Mouse (Mus musculus): ENCODE measurements around the gene Agap1. TPM values are rescaled to one million over a fixed set of nuclear protein-coding genes. Genes with fewer than 3 reads are reported as not detected.

The Agap1 gene
- polyA plus RNA-seq, 1 experiment = 12.1 TPM

DNA sequence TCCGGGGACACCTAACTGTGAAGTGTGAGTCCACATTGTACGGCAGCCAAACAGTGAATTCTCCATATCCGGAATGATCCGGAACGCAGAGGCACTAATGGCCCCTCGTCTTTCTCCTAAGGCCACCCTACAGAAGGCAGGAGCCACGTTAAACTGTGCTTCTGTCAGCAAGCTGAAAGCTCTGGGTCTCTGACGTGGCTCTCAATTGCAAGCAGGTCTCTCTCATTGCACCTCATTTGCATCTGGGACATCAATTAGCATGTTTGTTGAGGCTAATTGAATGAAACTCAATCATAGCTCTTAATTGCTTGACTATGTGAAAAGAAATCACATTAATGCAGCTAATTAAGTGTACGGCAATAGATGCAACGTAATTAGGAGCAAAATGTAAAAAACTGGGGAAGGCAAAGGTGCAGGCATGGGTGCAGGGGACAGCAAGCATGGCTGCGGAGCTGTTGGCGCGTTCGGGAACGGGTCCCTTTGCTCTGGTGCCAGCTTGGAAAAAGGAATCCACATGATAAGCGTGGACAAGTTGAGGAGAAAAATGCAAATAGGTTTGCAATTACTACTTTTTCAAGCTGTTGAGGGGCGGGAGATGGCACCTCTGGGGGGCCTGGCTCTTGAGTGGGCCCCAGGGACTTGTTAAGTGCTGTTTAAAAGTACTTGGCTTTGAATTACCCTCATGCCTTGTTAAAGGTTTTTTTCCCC is 284.6 kb downstream of the Agap1 start:
- 91% methylated on average over 17 of the region's 17 CpGs for WGBS
- H3K4me1 ChIP-seq (ENCODE audit: control insufficient read depth, insufficient read depth, low read length) = peaks cover 2% of the 10 kb centered on the region; the same call in 1 of the 2 replicates
- no peak overlapping the region for H3K27ac ChIP-seq (ENCODE audit: control insufficient read depth, insufficient read depth, low read depth, low read length, poor library complexity)
- no peak overlapping the region for H3K4me3 ChIP-seq (replicated peaks; ENCODE audit: control insufficient read depth, low read depth, low read length)
- no peak for TF ChIP-seq POLR2A (IDR thresholded peaks at IDR 0.05; ENCODE audit: borderline replicate concordance, control insufficient read depth, low read depth, low read length)
- no peak for TF ChIP-seq CTCF (IDR thresholded peaks at IDR 0.05; ENCODE audit: control insufficient read depth, insufficient read depth, low read length)

DNA sequence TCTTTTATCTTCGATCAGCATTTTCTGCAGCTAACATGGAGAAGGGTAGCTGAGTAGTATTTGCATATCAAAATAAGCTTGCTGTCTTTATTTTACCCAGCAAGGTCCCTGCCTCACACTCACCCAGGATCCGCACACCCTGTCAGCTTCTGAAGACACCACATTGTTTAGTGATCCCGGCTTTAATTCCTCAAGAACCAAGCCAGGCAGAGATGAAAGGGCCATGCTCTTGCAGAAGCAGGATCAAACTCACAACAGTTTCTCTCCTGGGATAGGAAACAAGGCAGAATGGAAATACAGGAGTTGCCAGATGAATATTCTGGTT is 285.1 kb downstream of the Agap1 start:
- Histone ChIP-seq H3K4me3 (replicated peaks; ENCODE audit: control insufficient read depth, low read depth, low read length) (no peak overlapping the region), H3K4me1 (ENCODE audit: control insufficient read depth, insufficient read depth, low read length) (peaks cover 2% of the 10 kb centered on the region; the same call in 1 of the 2 replicates), H3K27ac (ENCODE audit: control insufficient read depth, insufficient read depth, low read depth, low read length, poor library complexity) (no peak overlapping the region)
- TF ChIP-seq CTCF (IDR thresholded peaks at IDR 0.05; ENCODE audit: control insufficient read depth, insufficient read depth, low read length) (no peak), POLR2A (IDR thresholded peaks at IDR 0.05; ENCODE audit: borderline replicate concordance, control insufficient read depth, low read depth, low read length) (no peak)
- WGBS = 84% methylated on average over 3 of the region's 3 CpGs

DNA sequence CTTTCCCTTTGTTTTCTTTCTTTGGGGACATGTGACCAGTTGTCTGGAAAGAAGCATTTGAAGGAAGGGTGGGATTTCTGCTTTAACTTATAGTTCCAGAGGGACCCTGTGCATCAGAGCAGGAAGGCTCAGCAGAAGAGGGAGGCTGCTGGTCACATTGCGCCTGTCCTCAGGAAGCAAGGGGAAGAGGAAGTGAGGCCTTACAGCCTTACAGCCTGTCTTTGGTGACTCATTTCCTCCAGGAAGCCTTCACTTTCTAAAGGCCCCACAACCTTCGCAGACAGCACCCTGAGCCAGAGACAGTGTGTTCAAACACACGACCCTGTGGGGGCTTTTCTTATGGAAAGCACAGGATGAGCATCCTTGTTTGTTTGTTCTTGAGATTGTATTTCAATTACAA is 287.8 kb downstream of the Agap1 start:
- 21% methylated on average over 3 of the region's 3 CpGs for WGBS
- TF ChIP-seq CTCF (IDR thresholded peaks at IDR 0.05; ENCODE audit: control insufficient read depth, insufficient read depth, low read length) (no peak), POLR2A (IDR thresholded peaks at IDR 0.05; ENCODE audit: borderline replicate concordance, control insufficient read depth, low read depth, low read length) (no peak)
- Histone ChIP-seq H3K27ac (ENCODE audit: control insufficient read depth, insufficient read depth, low read depth, low read length, poor library complexity) (no peak overlapping the region), H3K4me3 (replicated peaks; ENCODE audit: control insufficient read depth, low read depth, low read length) (no peak overlapping the region), H3K4me1 (ENCODE audit: control insufficient read depth, insufficient read depth, low read length) (peaks cover 4% of the 10 kb centered on the region; the same call in 1 of the 2 replicates)

DNA sequence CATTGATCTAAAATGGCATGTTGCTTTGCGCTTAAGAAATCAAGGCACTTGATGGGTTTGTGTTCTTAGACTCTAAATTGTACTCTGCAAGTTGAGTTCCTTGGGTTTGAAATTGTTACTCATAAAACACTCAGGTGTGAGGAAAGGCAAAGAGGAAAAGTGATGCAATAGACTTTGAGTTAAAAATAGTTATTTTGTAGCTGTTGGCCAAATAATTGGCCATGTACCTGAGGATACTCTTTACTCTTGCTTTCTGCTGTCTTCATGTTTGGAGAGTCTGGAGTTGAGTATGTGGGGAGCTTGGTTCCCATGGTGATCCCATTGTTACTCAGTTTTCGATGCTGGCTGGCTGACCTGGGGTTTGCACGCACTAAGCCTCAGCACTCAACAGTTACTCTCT is 291.6 kb downstream of the Agap1 start:
- Histone ChIP-seq H3K4me1 (ENCODE audit: control insufficient read depth, insufficient read depth, low read length) (peaks cover 4% of the 10 kb centered on the region; the same call in 1 of the 2 replicates), H3K4me3 (replicated peaks; ENCODE audit: control insufficient read depth, low read depth, low read length) (no peak overlapping the region), H3K27ac (ENCODE audit: control insufficient read depth, insufficient read depth, low read depth, low read length, poor library complexity) (no peak overlapping the region)
- TF ChIP-seq POLR2A (IDR thresholded peaks at IDR 0.05; ENCODE audit: borderline replicate concordance, control insufficient read depth, low read depth, low read length) (no peak), CTCF (IDR thresholded peaks at IDR 0.05; ENCODE audit: control insufficient read depth, insufficient read depth, low read length) (no peak)
- WGBS = 94% methylated on average over 3 of the region's 3 CpGs

DNA sequence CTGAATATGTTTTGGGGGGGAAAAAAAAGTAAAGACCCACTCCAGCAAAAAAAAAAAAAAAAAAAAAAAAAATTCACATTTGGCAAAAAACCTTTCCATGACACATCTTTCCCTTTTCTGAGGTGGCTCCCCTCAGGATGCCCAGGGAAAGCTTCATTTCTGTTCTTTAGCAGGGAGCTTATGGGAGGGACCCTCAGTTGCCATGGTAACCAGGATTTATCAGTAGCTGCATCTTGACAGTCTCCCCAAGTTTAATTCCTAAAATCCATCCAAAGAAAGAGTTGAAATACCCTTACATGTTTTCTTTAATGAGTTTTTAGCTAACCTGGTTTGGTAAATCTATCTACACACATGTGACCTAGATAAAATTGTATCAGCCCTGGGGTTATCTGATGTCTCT is 295.1 kb downstream of the Agap1 start:
- Histone ChIP-seq H3K27ac (ENCODE audit: control insufficient read depth, insufficient read depth, low read depth, low read length, poor library complexity) (no peak overlapping the region), H3K4me1 (ENCODE audit: control insufficient read depth, insufficient read depth, low read length) (peaks cover 2% of the 10 kb centered on the region; the same call in 1 of the 2 replicates), H3K4me3 (replicated peaks; ENCODE audit: control insufficient read depth, low read depth, low read length) (no peak overlapping the region)
- TF ChIP-seq CTCF (IDR thresholded peaks at IDR 0.05; ENCODE audit: control insufficient read depth, insufficient read depth, low read length) (no peak), POLR2A (IDR thresholded peaks at IDR 0.05; ENCODE audit: borderline replicate concordance, control insufficient read depth, low read depth, low read length) (no peak)

DNA sequence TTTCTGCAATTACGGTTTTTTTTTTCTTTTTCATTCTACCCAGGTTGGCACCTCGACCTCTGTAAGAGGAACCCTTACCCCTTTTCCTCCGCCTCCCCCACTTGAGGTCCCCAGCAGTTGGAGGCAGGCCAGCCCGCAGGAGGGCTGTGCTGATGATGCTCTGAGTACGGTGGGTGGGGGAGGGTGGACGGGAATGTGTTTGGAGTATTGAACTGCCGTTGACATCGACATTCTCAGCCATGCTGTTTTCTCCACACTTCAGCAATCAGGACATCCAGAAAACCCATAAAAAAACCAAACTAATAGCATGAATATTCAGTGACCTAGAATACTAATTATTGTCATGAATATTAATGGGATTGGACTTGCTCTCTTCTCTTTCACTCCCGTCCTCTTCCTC is 295.9 kb downstream of the Agap1 start:
- peaks cover 2% of the 10 kb centered on the region; the same call in 1 of the 2 replicates for H3K4me1 ChIP-seq (ENCODE audit: control insufficient read depth, insufficient read depth, low read length)
- no peak overlapping the region for H3K27ac ChIP-seq (ENCODE audit: control insufficient read depth, insufficient read depth, low read depth, low read length, poor library complexity)
- H3K4me3 ChIP-seq (replicated peaks; ENCODE audit: control insufficient read depth, low read depth, low read length) = no peak overlapping the region
- TF ChIP-seq CTCF (IDR thresholded peaks at IDR 0.05; ENCODE audit: control insufficient read depth, insufficient read depth, low read length) (no peak), POLR2A (IDR thresholded peaks at IDR 0.05; ENCODE audit: borderline replicate concordance, control insufficient read depth, low read depth, low read length) (no peak)
- 44% methylated on average over 9 of the region's 9 CpGs for WGBS

DNA sequence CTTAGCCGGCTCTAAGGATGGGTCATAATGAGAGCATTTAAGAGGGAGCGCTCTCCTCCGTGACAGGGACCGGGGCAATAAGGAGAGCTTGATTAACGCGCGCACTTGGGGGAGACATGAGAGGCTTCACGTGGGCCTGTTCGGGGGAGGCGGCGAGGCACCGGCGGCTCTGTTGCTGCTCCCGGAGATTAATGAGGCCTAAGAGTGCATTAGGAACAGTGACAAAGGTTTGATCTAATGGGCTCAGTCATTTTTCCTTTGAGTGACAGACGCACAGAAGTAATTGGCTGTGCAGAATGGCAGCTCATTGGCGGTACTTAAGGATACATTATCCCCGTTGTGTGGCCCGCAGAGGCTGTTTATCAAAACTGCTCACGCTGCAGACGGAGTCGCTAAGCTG is 296.3 kb downstream of the Agap1 start:
- TF ChIP-seq CTCF (IDR thresholded peaks at IDR 0.05; ENCODE audit: control insufficient read depth, insufficient read depth, low read length) (no peak), POLR2A (IDR thresholded peaks at IDR 0.05; ENCODE audit: borderline replicate concordance, control insufficient read depth, low read depth, low read length) (no peak)
- Histone ChIP-seq H3K27ac (ENCODE audit: control insufficient read depth, insufficient read depth, low read depth, low read length, poor library complexity) (no peak overlapping the region), H3K4me3 (replicated peaks; ENCODE audit: control insufficient read depth, low read depth, low read length) (no peak overlapping the region), H3K4me1 (ENCODE audit: control insufficient read depth, insufficient read depth, low read length) (no peaks in the 10 kb centered on the region)
- WGBS = 81% methylated on average over 21 of the region's 21 CpGs

DNA sequence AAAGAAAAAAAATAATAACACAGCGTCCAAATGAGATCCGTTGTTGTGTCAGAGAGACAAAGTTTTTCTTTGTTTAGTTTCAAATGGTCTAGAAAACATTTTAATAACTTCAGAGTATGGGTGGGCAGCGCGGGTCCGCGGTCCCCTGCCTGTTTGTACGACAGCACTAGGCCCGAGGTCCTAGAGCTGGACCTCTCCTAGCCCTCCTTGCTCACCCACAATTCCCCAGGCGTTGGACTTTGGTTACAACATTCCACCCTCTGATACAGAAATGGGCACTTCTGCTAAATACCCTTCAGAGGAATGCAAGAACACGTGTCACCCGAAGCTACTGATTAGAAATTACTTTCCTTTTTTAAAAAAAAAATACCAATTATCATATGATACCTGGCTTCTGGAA is 296.7 kb downstream of the Agap1 start:
- TF ChIP-seq CTCF (IDR thresholded peaks at IDR 0.05; ENCODE audit: control insufficient read depth, insufficient read depth, low read length) (no peak), POLR2A (IDR thresholded peaks at IDR 0.05; ENCODE audit: borderline replicate concordance, control insufficient read depth, low read depth, low read length) (no peak)
- Histone ChIP-seq H3K27ac (ENCODE audit: control insufficient read depth, insufficient read depth, low read depth, low read length, poor library complexity) (no peak overlapping the region), H3K4me1 (ENCODE audit: control insufficient read depth, insufficient read depth, low read length) (no peaks in the 10 kb centered on the region), H3K4me3 (replicated peaks; ENCODE audit: control insufficient read depth, low read depth, low read length) (no peak overlapping the region)
- WGBS = 88% methylated on average over 11 of the region's 11 CpGs

DNA sequence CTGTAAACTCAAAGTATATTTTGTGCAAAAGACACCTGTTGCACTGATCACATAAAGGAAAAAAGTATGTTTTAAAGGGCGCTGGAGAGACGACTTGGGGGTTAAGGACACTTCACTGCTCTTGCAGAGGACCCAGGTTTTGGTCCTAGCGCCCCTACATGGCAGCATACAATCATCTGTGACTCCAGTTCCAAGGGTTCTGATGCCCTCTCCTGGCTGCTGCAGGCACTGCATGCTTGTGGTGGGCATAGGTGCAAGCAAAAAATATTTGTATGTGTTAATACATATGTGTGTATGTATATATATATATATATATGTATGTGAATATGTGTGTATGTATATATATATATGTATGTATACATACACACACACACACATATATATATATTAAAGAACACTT is 298.1 kb downstream of the Agap1 start:
- Histone ChIP-seq H3K4me1 (ENCODE audit: control insufficient read depth, insufficient read depth, low read length) (no peaks in the 10 kb centered on the region), H3K4me3 (replicated peaks; ENCODE audit: control insufficient read depth, low read depth, low read length) (no peak overlapping the region), H3K27ac (ENCODE audit: control insufficient read depth, insufficient read depth, low read depth, low read length, poor library complexity) (no peak overlapping the region)
- WGBS = 89% methylated on average over 3 of the region's 3 CpGs
- TF ChIP-seq CTCF (IDR thresholded peaks at IDR 0.05; ENCODE audit: control insufficient read depth, insufficient read depth, low read length) = peak; percentile 38
- TF ChIP-seq POLR2A (IDR thresholded peaks at IDR 0.05; ENCODE audit: borderline replicate concordance, control insufficient read depth, low read depth, low read length) = no peak

All from bone marrow, adult 2 months (tissue).